ENCODE assay signal across 11 mouse cellular contexts in genomic region chr9:57547287-57547686, GRCm38 (mm10). TPM values are rescaled to one million over a fixed set of nuclear protein-coding genes. Genes with fewer than 3 reads are reported as not detected.
DNase-seq lines count a peak whose midpoint lies in the region; ATAC-seq and TF ChIP-seq lines count a peak whose summit lies in the region.
"Had no signal": no experiment of that assay in that cellular context is flagged by ENCODE, and none has a peak within 500 bp of the region (broad histone marks: within the 10 kb centered on the region; RNA-seq: fewer than 3 reads in every experiment).

No protein-coding gene starts in this region.

- TF ChIP-seq CTCF in cerebellum, adult 2 months (IDR thresholded peaks at IDR 0.05; ENCODE audit: borderline replicate concordance, insufficient read depth, low read depth, low read length) = no peak
- no peak for TF ChIP-seq CTCF in midbrain, postnatal 0 days (IDR thresholded peaks at IDR 0.05)

- 23% methylated on average over 5 of the region's 5 CpGs for WGBS in cerebellum, adult 2 months
- WGBS in midbrain, postnatal 0 days = 79% methylated on average over 5 of the region's 5 CpGs
- 80% methylated on average over 5 of the region's 5 CpGs for WGBS in midbrain, embryonic 16.5 days

- H3K9ac ChIP-seq in midbrain, postnatal 0 days (replicated peaks; ENCODE audit: low read length, poor library complexity, severe bottlenecking) = no peak overlapping the region
- H3K9ac ChIP-seq in midbrain, embryonic 16.5 days (ENCODE audit: low read depth, low read length) = no peak overlapping the region
- H3K9ac ChIP-seq: limb, embryonic 12.5 days had no signal

- H3K9me3 ChIP-seq in midbrain, postnatal 0 days (ENCODE audit: low read length) = no peaks in the 10 kb centered on the region
- no peaks in the 10 kb centered on the region for H3K9me3 ChIP-seq in midbrain, embryonic 16.5 days (replicated peaks; ENCODE audit: control insufficient read depth, low read length, poor library complexity, severe bottlenecking)
- H3K9me3 ChIP-seq: limb, embryonic 12.5 days had no signal

- ATAC-seq in midbrain, postnatal 0 days (ENCODE audit: low FRiP score) = no peak
- ATAC-seq in midbrain, embryonic 16.5 days = no peak
- no peak for ATAC-seq in monocyte, adult 5-6 weeks (replicated peaks; ENCODE audit: insufficient number of reproducible peaks, low FRiP score, low TSS enrichment, poor library complexity, severe bottlenecking)
- ATAC-seq in inflammation-experienced regulatory T-cells, adult 6 months = no peak

- H3K4me3 ChIP-seq in cerebellum, adult 2 months (replicated peaks; ENCODE audit: insufficient read depth, low read depth, low read length) = no peak overlapping the region
- H3K4me3 ChIP-seq in midbrain, postnatal 0 days (ENCODE audit: low read depth, low read length) = no peak overlapping the region
- no peak overlapping the region for H3K4me3 ChIP-seq in midbrain, embryonic 16.5 days (ENCODE audit: low read depth, low read length)
- H3K4me3 ChIP-seq: limb, embryonic 12.5 days; myocyte had no signal

- H3K27ac ChIP-seq in cerebellum, adult 2 months (ENCODE audit: insufficient read depth, low read length) = no peak overlapping the region
- no peak overlapping the region for H3K27ac ChIP-seq in midbrain, postnatal 0 days (ENCODE audit: low read depth, low read length)
- H3K27ac ChIP-seq in midbrain, embryonic 16.5 days (ENCODE audit: low read length) = no peak overlapping the region
- H3K27ac ChIP-seq: limb, embryonic 12.5 days had no signal

- peaks cover 23% of the 10 kb centered on the region for H3K4me1 ChIP-seq in cerebellum, adult 2 months (ENCODE audit: control insufficient read depth, insufficient read depth, low read length)
- H3K4me1 ChIP-seq in midbrain, postnatal 0 days (ENCODE audit: insufficient read depth, low read length) = peaks cover 4% of the 10 kb centered on the region; the same call in 1 of the 2 replicates
- H3K4me1 ChIP-seq in midbrain, embryonic 16.5 days (ENCODE audit: control insufficient read depth, insufficient read depth, low read length) = peaks cover 7% of the 10 kb centered on the region

- H3K27me3 ChIP-seq in cerebellum, adult 2 months (ENCODE audit: control insufficient read depth, insufficient read depth, low read length) = no peaks in the 10 kb centered on the region
- H3K27me3 ChIP-seq in midbrain, postnatal 0 days (ENCODE audit: insufficient read depth, low read length) = no peaks in the 10 kb centered on the region
- no peaks in the 10 kb centered on the region for H3K27me3 ChIP-seq in midbrain, embryonic 16.5 days (ENCODE audit: control insufficient read depth, insufficient read depth, low read depth, low read length)
- H3K27me3 ChIP-seq: limb, embryonic 12.5 days had no signal

- no peak overlapping the region for H3K4me2 ChIP-seq in midbrain, postnatal 0 days (ENCODE audit: low read depth, low read length, poor library complexity, severe bottlenecking)
- H3K4me2 ChIP-seq in midbrain, embryonic 16.5 days (ENCODE audit: low read length) = no peak overlapping the region
- H3K4me2 ChIP-seq: limb, embryonic 12.5 days had no signal

- DNase-seq in cerebellum, adult 2 months = peak; percentile 48 to 65
- DNase-seq in cerebellum, adult 9-10 months = no peak
- peak; percentile 30 for DNase-seq in midbrain, postnatal 0 days (ENCODE audit: low spot score)
- DNase-seq in liver = peak; percentile 39
- peak; percentile 79 for DNase-seq in testis, postnatal 10 days (ENCODE audit: low spot score)
- DNase-seq: B cell, adult 2 months had no signal

- TF ChIP-seq POLR2A in cerebellum, adult 2 months (IDR thresholded peaks at IDR 0.05; ENCODE audit: borderline replicate concordance, insufficient read depth, low read length) = no peak

- H3K36me3 ChIP-seq in midbrain, postnatal 0 days (ENCODE audit: insufficient read depth, low read length) = peaks cover 46% of the 10 kb centered on the region
- peaks cover 16% of the 10 kb centered on the region for H3K36me3 ChIP-seq in midbrain, embryonic 16.5 days (ENCODE audit: control insufficient read depth, insufficient read depth, low read length)

RNA-seq across cellular contexts. Expression of gene Mpi, which starts 5.3 kb away (rescaled TPM):
- polyA plus RNA-seq in cerebellum, adult 2 months (2012; rRNA removed) = 86.5 and 95.1 TPM in 2 replicates
- total RNA-seq in midbrain, postnatal 0 days (2014; rRNA removed) = 60.5 and 71.9 TPM in 2 replicates
- 57.2 and 61.2 TPM in 2 replicates for polyA plus RNA-seq in midbrain, postnatal 0 days (2015; fragmentation: Nextera tagmentation; extraction: Ambion mirVana)
- polyA plus RNA-seq in midbrain, embryonic 16.5 days (2015; fragmentation: Nextera tagmentation; extraction: Ambion mirVana) = 75.4 and 77.6 TPM in 2 replicates
- total RNA-seq in monocyte, adult 5-6 weeks (2017) = 1.9 to 7.7 TPM (median 7.5 TPM) in 3 replicates
- polyA plus RNA-seq in inflammation-experienced regulatory T-cells, adult 6 months (2017; shearing (Covaris generic)) = 10 to 100 TPM; 14.3 to 16.0 (median 14.7) TPM

RNA-seq across cellular contexts. Expression of gene Fam219b, which starts 10.0 kb away (rescaled TPM):
- polyA plus RNA-seq in cerebellum, adult 2 months (2012; rRNA removed) = 10.9 and 11.0 TPM in 2 replicates
- total RNA-seq in midbrain, postnatal 0 days (2014; rRNA removed) = 20.6 and 29.7 TPM in 2 replicates
- polyA plus RNA-seq in midbrain, postnatal 0 days (2015; fragmentation: Nextera tagmentation; extraction: Ambion mirVana) = 24.8 and 25.6 TPM in 2 replicates
- 23.2 and 24.2 TPM in 2 replicates for polyA plus RNA-seq in midbrain, embryonic 16.5 days (2015; fragmentation: Nextera tagmentation; extraction: Ambion mirVana)
- 17.5 to 23.5 TPM (median 18.2 TPM) in 3 replicates for total RNA-seq in monocyte, adult 5-6 weeks (2017)
- polyA plus RNA-seq in inflammation-experienced regulatory T-cells, adult 6 months (2017; shearing (Covaris generic)) = 10 to 100 TPM; 19.6 to 40.2 (median 32.7) TPM

RNA-seq across cellular contexts. Expression of gene Scamp2, which starts 13.5 kb away (rescaled TPM):
- polyA plus RNA-seq in cerebellum, adult 2 months (2012; rRNA removed) = 35.5 and 38.8 TPM in 2 replicates
- 34.5 and 47.4 TPM in 2 replicates for total RNA-seq in midbrain, postnatal 0 days (2014; rRNA removed)
- polyA plus RNA-seq in midbrain, postnatal 0 days (2015; fragmentation: Nextera tagmentation; extraction: Ambion mirVana) = 41.1 and 41.2 TPM in 2 replicates
- 44.1 and 44.2 TPM in 2 replicates for polyA plus RNA-seq in midbrain, embryonic 16.5 days (2015; fragmentation: Nextera tagmentation; extraction: Ambion mirVana)
- 30.6 to 40.9 TPM (median 34.3 TPM) in 3 replicates for total RNA-seq in monocyte, adult 5-6 weeks (2017)
- 10 to 100 TPM; 81.3 to 95.1 (median 84.9) TPM for polyA plus RNA-seq in inflammation-experienced regulatory T-cells, adult 6 months (2017; shearing (Covaris generic))

RNA-seq across cellular contexts. Expression of gene Cox5a, which starts 26.2 kb away (rescaled TPM):
- 554 and 607 TPM in 2 replicates for polyA plus RNA-seq in cerebellum, adult 2 months (2012; rRNA removed)
- 250 and 266 TPM in 2 replicates for total RNA-seq in midbrain, postnatal 0 days (2014; rRNA removed)
- 1,115 and 1,120 TPM in 2 replicates for polyA plus RNA-seq in midbrain, postnatal 0 days (2015; fragmentation: Nextera tagmentation; extraction: Ambion mirVana)
- polyA plus RNA-seq in midbrain, embryonic 16.5 days (2015; fragmentation: Nextera tagmentation; extraction: Ambion mirVana) = 818 and 833 TPM in 2 replicates
- 54.8 to 108 TPM (median 74.5 TPM) in 3 replicates for total RNA-seq in monocyte, adult 5-6 weeks (2017)
- 100 to 1,000 TPM; 223 to 469 (median 223) TPM for polyA plus RNA-seq in inflammation-experienced regulatory T-cells, adult 6 months (2017; shearing (Covaris generic))

RNA-seq across cellular contexts. Expression of gene Ulk3, which starts 42.0 kb away (rescaled TPM):
- polyA plus RNA-seq in cerebellum, adult 2 months (2012; rRNA removed) = 39.5 and 40.3 TPM in 2 replicates
- total RNA-seq in midbrain, postnatal 0 days (2014; rRNA removed) = 18.9 and 23.3 TPM in 2 replicates
- 17.4 and 19.9 TPM in 2 replicates for polyA plus RNA-seq in midbrain, postnatal 0 days (2015; fragmentation: Nextera tagmentation; extraction: Ambion mirVana)
- 29.5 and 38.3 TPM in 2 replicates for polyA plus RNA-seq in midbrain, embryonic 16.5 days (2015; fragmentation: Nextera tagmentation; extraction: Ambion mirVana)
- total RNA-seq in monocyte, adult 5-6 weeks (2017) = 3.8 to 20.7 TPM (median 20.3 TPM) in 3 replicates
- 10 to 100 TPM; 31.1 to 35.4 (median 32.0) TPM for polyA plus RNA-seq in inflammation-experienced regulatory T-cells, adult 6 months (2017; shearing (Covaris generic))
